Mouse (Mus musculus): ENCODE measurements at regions not wholly inside any gene's neighbourhood (a gene's known extent, or its start where the extent isn't known, plus 50 kb on each side); places are given as distances from the start of the nearest gene placed in this dataset.

- Histone ChIP-seq H3K4me1 (replicated peaks) (peaks cover 13% of the 10 kb centered on the region), H3K27ac (replicated peaks) (no peak overlapping the region), H3K27me3 (no peaks in the 10 kb centered on the region), H3K4me3 (no peak overlapping the region), H3K36me3 (no peaks in the 10 kb centered on the region), H3K9me3 (no peaks in the 10 kb centered on the region), H3K9ac (no peak overlapping the region), H3K4me2 (no peak overlapping the region)
- no peak for ATAC-seq (ENCODE audit: low read depth)
- WGBS = 81% methylated on average over 3 of the region's 3 CpGs
Measured at GRCm38 (mm10) chr11:18354866-18355265, 401.2 kb upstream of the Etaa1 start.

GRCm38 (mm10) chr11:18354156-18354555 is 400.5 kb upstream of the Etaa1 start:
- Histone ChIP-seq H3K4me3 (no peak overlapping the region), H3K27me3 (no peaks in the 10 kb centered on the region), H3K27ac (replicated peaks) (no peak overlapping the region), H3K36me3 (no peaks in the 10 kb centered on the region), H3K4me2 (no peak overlapping the region), H3K9me3 (no peaks in the 10 kb centered on the region), H3K9ac (no peak overlapping the region), H3K4me1 (replicated peaks) (peaks cover 13% of the 10 kb centered on the region)
- WGBS = 85% methylated on average over 4 of the region's 4 CpGs
- no peak for ATAC-seq (ENCODE audit: low read depth)

- Histone ChIP-seq H3K4me3 (no peak overlapping the region), H3K27ac (replicated peaks) (no peak overlapping the region), H3K4me1 (replicated peaks) (no peaks in the 10 kb centered on the region), H3K4me2 (no peak overlapping the region), H3K36me3 (no peaks in the 10 kb centered on the region), H3K9me3 (no peaks in the 10 kb centered on the region), H3K27me3 (no peaks in the 10 kb centered on the region), H3K9ac (no peak overlapping the region)
- ATAC-seq (ENCODE audit: low read depth) = no peak
- 43% methylated on average over 3 of the region's 3 CpGs for WGBS
Measured at GRCm38 (mm10) chr11:18347841-18348240, 394.2 kb upstream of the Etaa1 start.

- no peaks in the 10 kb centered on the region for H3K9me3 ChIP-seq
- H3K4me2 ChIP-seq = no peak overlapping the region
- 44% methylated on average over 8 of the region's 8 CpGs for WGBS
- H3K4me1 ChIP-seq (replicated peaks) = peaks cover 14% of the 10 kb centered on the region
- no peaks in the 10 kb centered on the region for H3K36me3 ChIP-seq
- H3K9ac ChIP-seq = no peak overlapping the region
- H3K4me3 ChIP-seq = no peak overlapping the region
- no peak overlapping the region for H3K27ac ChIP-seq (replicated peaks)
- ATAC-seq (ENCODE audit: low read depth) = no peak; the same call in 1 of the 2 replicates
- H3K27me3 ChIP-seq = no peaks in the 10 kb centered on the region
Measured at GRCm38 (mm10) chr11:18313510-18314301, 360.0 kb upstream of the Etaa1 start.

DNA sequence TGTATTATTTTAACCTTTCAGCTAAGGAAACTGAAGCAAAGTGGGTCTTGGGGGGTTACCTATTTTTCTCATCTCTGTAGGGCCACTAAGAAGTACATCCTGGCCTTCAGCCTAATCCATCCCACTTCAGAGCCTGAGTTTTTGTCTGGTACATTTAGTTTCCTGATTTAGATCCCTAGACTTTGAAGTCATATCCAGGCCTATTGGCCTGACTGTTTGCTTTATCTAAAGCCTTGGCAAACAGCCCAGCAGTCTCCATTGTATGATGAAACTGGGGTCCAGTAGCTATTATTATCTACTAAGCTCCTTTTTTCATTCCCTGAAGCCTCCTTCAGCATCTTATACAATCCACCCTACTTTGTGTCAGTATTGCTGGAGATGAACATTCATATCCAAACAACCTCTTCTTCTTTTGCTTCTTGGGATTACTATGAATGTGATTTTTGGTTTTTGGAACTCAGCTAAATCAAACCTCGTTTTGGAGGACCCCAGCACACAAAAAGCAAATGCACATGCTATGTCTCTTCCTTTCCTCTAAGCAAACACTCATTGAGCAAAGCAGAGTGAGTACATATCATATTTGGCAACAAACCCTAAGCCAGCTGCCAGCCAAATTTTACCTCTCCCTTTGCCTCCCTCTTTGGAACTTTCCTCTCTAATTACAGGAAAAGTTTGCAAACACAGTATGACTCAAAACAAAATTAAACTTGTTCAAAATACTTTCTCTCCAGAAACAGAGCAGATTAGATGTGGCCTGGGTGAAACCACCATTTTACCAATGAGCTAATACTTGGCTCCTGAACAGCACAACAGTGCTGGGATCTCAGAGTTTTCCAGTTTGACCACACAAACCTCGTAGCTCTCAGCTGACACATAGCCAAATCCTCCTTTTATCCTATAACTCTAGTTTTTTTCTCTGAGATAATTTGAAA is 342.8 kb upstream of the Etaa1 start:
- Histone ChIP-seq H3K4me3 (no peak overlapping the region), H3K9me3 (no peaks in the 10 kb centered on the region), H3K4me2 (no peak overlapping the region), H3K27me3 (no peaks in the 10 kb centered on the region), H3K4me1 (replicated peaks) (no peaks in the 10 kb centered on the region), H3K9ac (no peak overlapping the region), H3K27ac (replicated peaks) (no peak overlapping the region), H3K36me3 (no peaks in the 10 kb centered on the region)
- ATAC-seq (ENCODE audit: low read depth) = no peak
- 76% methylated on average over 2 of the region's 2 CpGs for WGBS

GRCm38 (mm10) chr11:18278585-18279136 is 325.0 kb upstream of the Etaa1 start:
- WGBS = 78% methylated on average over 2 of the region's 2 CpGs
- ATAC-seq (ENCODE audit: low read depth) = no peak

DNA sequence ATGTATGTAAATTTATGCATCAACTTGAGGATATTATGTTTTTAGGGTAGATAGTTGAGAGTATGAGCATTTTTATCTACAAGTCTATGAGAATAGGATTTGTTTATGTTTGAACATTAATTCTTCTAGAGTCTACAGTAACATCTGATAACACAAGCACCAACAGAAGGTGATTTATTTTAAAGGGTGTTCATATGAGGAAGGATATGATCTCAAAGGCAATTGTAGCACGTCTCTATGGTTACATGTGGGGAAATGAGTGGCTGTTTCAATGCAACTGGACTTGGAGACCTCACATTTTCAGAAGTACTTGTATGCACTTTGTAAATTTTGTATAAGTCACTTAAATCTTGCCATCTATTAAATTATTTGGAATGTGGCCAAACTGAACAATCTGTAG is 318.7 kb upstream of the Etaa1 start:
- Histone ChIP-seq H3K36me3 (no peaks in the 10 kb centered on the region), H3K4me3 (no peak overlapping the region), H3K27me3 (no peaks in the 10 kb centered on the region), H3K9ac (no peak overlapping the region), H3K4me2 (no peak overlapping the region), H3K9me3 (peaks cover 4% of the 10 kb centered on the region; the same call in 1 of the 2 replicates), H3K4me1 (replicated peaks) (no peaks in the 10 kb centered on the region), H3K27ac (replicated peaks) (no peak overlapping the region)
- ATAC-seq (ENCODE audit: low read depth) = no peak
- 84% methylated on average over 1 of the region's 1 CpGs for WGBS

More at GRCm38 (mm10) chr11:18278585-18279136, 325.0 kb upstream of the Etaa1 start:
- Histone ChIP-seq H3K36me3 (no peaks in the 10 kb centered on the region), H3K4me3 (no peak overlapping the region), H3K9ac (no peak overlapping the region), H3K4me2 (no peak overlapping the region), H3K27ac (replicated peaks) (no peak overlapping the region), H3K4me1 (replicated peaks) (no peaks in the 10 kb centered on the region), H3K27me3 (no peaks in the 10 kb centered on the region), H3K9me3 (peaks cover 4% of the 10 kb centered on the region; the same call in 1 of the 2 replicates)

DNA sequence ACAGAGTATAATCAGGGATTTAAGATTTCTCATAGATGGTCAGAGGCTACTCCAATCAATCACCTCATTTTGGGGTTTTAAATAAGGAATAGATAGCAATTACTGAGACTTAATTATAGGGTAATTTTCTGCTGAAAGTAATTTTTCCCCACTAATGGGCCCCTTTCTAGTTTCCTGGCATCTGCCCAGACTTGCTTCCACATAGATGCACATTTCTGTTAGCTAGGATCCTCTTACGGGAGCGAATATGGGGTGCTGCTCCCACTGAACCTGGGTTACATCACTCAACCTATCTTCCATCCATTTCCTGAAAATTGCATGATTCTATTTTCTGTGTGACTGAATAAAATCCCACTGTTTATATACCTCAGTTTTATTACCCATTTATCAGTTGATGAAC is 312.5 kb upstream of the Etaa1 start:
- H3K4me1 ChIP-seq (replicated peaks) = no peaks in the 10 kb centered on the region
- WGBS = 87% methylated on average over 2 of the region's 2 CpGs
- no peaks in the 10 kb centered on the region for H3K9me3 ChIP-seq
- no peak overlapping the region for H3K4me3 ChIP-seq
- H3K27ac ChIP-seq (replicated peaks) = no peak overlapping the region
- no peak overlapping the region for H3K9ac ChIP-seq
- no peaks in the 10 kb centered on the region for H3K27me3 ChIP-seq
- ATAC-seq (ENCODE audit: low read depth) = no peak
- H3K36me3 ChIP-seq = no peaks in the 10 kb centered on the region
- H3K4me2 ChIP-seq = no peak overlapping the region

- no peak overlapping the region for H3K4me3 ChIP-seq
- H3K36me3 ChIP-seq = no peaks in the 10 kb centered on the region
- H3K27me3 ChIP-seq = no peaks in the 10 kb centered on the region
- no peak overlapping the region for H3K27ac ChIP-seq (replicated peaks)
- no peaks in the 10 kb centered on the region for H3K4me1 ChIP-seq (replicated peaks)
- H3K9me3 ChIP-seq = no peaks in the 10 kb centered on the region
- ATAC-seq (ENCODE audit: low read depth) = no peak
- 71% methylated on average over 1 of the region's 1 CpGs for WGBS
- no peak overlapping the region for H3K4me2 ChIP-seq
- H3K9ac ChIP-seq = no peak overlapping the region
Measured at GRCm38 (mm10) chr11:18262901-18263300, 309.2 kb upstream of the Etaa1 start.

DNA sequence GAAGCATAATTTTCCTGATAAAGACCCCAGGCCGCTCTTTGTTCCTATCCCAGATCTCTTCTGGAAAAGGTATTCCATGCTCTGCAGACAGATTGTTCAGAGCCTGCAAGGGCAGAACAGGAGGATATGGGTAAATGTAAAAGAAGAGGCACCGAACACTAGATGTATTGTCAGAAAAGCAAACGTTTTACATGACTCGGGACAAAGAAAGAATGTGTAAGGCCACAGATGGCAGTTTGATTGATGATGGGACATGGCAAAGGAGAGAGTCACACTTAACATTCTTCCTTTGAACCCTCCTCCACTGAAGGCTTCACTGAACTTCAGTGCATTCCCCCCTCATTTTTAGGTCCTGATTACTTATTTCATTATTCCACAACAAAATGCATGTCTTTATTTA is 295.6 kb upstream of the Etaa1 start:
- WGBS = 10% methylated on average over 4 of the region's 4 CpGs
- no peak for ATAC-seq (ENCODE audit: low read depth)
- H3K36me3 ChIP-seq = no peaks in the 10 kb centered on the region
- H3K27me3 ChIP-seq = no peaks in the 10 kb centered on the region
- H3K4me1 ChIP-seq (replicated peaks) = no peaks in the 10 kb centered on the region
- H3K9ac ChIP-seq = no peak overlapping the region
- H3K9me3 ChIP-seq = no peaks in the 10 kb centered on the region
- H3K4me3 ChIP-seq = no peak overlapping the region
- H3K4me2 ChIP-seq = no peak overlapping the region
- no peak overlapping the region for H3K27ac ChIP-seq (replicated peaks)

DNA sequence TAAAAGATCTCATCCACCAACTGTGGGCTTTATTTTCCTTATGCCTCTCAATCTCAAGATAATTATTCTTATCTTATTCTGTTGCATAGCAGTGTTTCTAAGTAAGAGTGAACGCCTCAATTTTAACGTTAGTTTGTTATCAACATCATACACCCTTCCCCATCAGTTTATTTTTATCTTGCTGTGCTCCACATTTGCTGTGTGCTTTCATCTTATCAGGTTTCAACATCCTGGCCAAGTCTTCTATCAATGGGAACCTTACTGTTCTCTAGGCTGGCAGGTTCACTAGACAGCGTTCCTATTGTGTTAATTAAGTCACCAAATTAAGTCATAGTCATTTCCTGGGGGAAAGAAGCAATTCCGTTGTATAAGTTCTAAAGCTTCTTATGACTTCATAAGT is 263.1 kb upstream of the Etaa1 start:
- H3K9me3 ChIP-seq = no peaks in the 10 kb centered on the region
- H3K4me1 ChIP-seq (replicated peaks) = no peaks in the 10 kb centered on the region
- no peak overlapping the region for H3K9ac ChIP-seq
- ATAC-seq (ENCODE audit: low read depth) = no peak
- H3K27me3 ChIP-seq = no peaks in the 10 kb centered on the region
- H3K4me2 ChIP-seq = no peak overlapping the region
- no peak overlapping the region for H3K27ac ChIP-seq (replicated peaks)
- H3K4me3 ChIP-seq = no peak overlapping the region
- WGBS = 85% methylated on average over 4 of the region's 4 CpGs
- H3K36me3 ChIP-seq = no peaks in the 10 kb centered on the region

DNA sequence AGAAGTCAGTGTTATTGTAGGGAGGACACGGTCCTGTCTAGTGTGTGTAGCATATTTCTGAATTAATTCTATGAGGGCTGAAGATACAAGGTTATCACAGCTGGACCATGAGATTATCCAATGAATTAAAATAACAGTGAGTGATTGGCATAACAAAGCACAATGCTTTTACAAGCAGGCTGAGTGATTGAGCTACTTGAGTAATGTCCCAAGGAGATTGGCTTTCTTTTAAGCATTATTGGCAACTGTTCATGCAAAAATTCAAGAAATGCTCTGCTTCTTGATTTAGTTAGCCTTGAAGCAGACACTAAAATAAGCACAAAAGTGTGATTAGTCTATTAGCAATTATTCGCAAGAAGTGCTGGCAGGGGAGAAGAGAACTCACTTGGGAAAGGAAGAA is 219.4 kb upstream of the Etaa1 start:
- Histone ChIP-seq H3K4me1 (replicated peaks) (no peaks in the 10 kb centered on the region), H3K27me3 (no peaks in the 10 kb centered on the region), H3K9me3 (no peaks in the 10 kb centered on the region), H3K27ac (replicated peaks) (no peak overlapping the region), H3K4me2 (no peak overlapping the region), H3K4me3 (no peak overlapping the region), H3K9ac (no peak overlapping the region), H3K36me3 (no peaks in the 10 kb centered on the region)
- WGBS = 76% methylated on average over 2 of the region's 2 CpGs
- no peak for ATAC-seq (ENCODE audit: low read depth)
